Mouse (Mus musculus): ENCODE measurements at regions not wholly inside any gene's neighbourhood (a gene's known extent, or its start where the extent isn't known, plus 50 kb on each side); places are given as distances from the start of the nearest gene placed in this dataset.
"Not testable (repeated sequence)": the region's sequence is repeated elsewhere in the genome, so short reads cannot be mapped to it uniquely, and the experiment has no call there.

DNA sequence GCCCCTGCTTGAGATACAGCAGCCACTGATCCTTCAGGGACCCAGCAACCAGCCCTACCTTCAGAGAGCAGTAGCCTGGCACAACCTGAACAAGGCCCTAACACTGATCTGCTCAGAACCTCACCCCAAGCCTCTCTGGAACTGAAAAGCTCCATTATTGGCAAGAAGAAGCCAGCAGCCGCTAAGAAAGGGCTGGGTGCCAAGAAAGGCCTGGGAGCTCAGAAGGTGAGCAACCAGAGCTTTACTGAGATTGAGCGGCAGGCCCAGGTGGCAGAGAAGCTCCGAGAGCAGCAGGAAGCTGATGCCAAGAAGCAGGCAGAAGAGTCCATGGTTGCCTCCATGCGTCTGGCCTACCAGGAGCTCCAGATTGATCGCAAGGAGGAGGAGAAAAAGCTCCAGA lies 74.4 kb upstream of the Oxtr start:
- not testable (repeated sequence) for H3K4me2 ChIP-seq; H3K27me3 ChIP-seq (replicated peaks); H3K4me3 ChIP-seq (replicated peaks); H3K9me3 ChIP-seq; H3K36me3 ChIP-seq; H3K9ac ChIP-seq; H3K27ac ChIP-seq; H3K4me1 ChIP-seq; ATAC-seq (ENCODE audit: insufficient read depth, low FRiP score, low read depth)
- 73% methylated on average over 5 of the region's 5 CpGs for WGBS

DNA sequence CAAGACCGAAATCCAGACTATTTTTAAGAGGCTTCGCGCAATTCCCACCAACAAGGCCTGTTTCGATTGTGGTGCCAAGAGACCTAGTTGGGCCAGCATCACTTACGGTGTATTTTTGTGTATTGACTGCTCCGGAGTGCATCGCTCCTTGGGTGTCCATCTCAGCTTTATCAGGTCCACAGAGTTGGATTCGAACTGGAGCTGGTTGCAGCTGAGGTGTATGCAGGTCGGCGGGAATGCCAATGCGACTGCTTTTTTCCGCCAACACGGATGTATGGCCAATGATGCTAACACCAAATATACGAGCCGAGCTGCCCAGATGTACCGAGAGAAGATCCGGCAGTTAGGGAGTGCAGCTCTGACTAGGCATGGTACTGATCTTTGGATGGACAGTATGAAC lies 73.9 kb upstream of the Oxtr start:
- not testable (repeated sequence) for H3K4me1 ChIP-seq, H3K9ac ChIP-seq
- WGBS, result 95% methylated on average over 17 of the region's 17 CpGs

DNA sequence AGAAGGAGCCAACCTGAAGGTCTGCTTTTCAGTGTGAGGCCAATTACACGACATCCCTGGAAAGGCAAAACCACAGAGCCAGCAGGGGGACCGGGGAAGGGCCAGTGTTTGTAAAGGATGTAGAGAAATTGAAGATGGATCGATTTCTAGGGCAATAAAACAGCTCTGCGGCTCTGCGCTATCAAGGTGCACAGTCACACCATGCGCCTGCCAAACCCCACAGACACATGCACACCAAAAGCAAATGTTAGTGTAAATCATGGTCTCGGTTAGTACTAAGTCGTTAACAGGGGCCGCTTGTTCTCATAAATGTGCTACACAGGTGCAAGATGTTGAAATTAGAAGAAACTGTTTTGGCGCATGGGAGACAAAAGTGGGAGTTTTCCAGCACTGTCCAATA lies 72.3 kb upstream of the Oxtr start:
- WGBS, result 65% methylated on average over 10 of the region's 10 CpGs
- Histone ChIP-seq H3K4me3 (replicated peaks) (no peak overlapping the region), H3K27ac (no peak overlapping the region), H3K36me3 (no peaks in the 10 kb centered on the region), H3K9me3 (no peaks in the 10 kb centered on the region), H3K4me1 (no peaks in the 10 kb centered on the region), H3K27me3 (replicated peaks) (no peaks in the 10 kb centered on the region), H3K9ac (no peak overlapping the region), H3K4me2 (no peak overlapping the region)
- ATAC-seq (ENCODE audit: insufficient read depth, low FRiP score, low read depth), result no peak

More for the DNA sequence above, 73.9 kb upstream of the Oxtr start:
- H3K4me3 ChIP-seq (replicated peaks); H3K27ac ChIP-seq; H3K9me3 ChIP-seq; ATAC-seq (ENCODE audit: insufficient read depth, low FRiP score, low read depth); H3K36me3 ChIP-seq; H3K4me2 ChIP-seq; H3K27me3 ChIP-seq (replicated peaks): not testable (repeated sequence)

DNA sequence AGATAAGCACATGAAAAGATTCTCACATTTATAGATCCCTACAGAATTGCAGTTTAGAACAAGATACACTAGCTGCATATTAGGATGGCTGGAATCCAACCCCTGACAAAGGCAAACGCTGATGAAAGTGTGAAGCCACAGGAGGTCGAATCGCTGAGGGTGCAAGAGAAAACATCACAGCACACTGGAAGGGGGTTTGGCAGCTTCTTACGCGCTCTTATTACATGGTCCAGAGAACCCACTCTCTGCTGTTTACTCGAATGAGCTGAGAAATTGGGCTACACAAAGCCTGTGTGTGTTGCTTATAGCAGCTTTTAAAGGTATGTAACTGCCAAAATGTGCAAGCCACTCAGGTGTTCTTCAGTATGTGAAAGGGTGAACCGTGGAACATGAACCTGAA lies 71.8 kb upstream of the Oxtr start:
- H3K4me1 ChIP-seq, result no peaks in the 10 kb centered on the region
- no peak overlapping the region for H3K4me3 ChIP-seq (replicated peaks)
- ATAC-seq (ENCODE audit: insufficient read depth, low FRiP score, low read depth), result no peak
- WGBS, result 58% methylated on average over 7 of the region's 7 CpGs
- H3K9ac ChIP-seq, result no peak overlapping the region
- no peak overlapping the region for H3K27ac ChIP-seq
- H3K27me3 ChIP-seq (replicated peaks), result no peaks in the 10 kb centered on the region
- no peak overlapping the region for H3K4me2 ChIP-seq
- no peaks in the 10 kb centered on the region for H3K36me3 ChIP-seq
- H3K9me3 ChIP-seq, result no peaks in the 10 kb centered on the region

DNA sequence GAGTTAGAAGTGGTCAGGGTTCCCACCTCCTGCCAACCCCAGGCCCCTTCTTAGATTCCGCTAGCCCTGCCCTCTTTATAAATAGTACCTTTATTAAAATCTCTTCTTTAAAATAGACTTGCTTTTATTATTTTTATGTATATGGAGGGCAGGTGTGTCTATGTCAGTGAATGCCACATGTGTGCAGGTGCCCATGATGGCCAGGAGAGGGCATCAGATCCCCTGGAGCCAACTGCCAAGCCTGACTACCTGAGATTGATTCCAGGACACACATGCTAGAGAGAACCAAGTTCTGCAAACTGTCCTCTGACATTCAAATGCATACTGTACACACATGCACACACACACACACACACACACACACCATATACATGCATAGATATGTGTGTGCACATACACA lies 69.8 kb upstream of the Oxtr start:
- no peaks in the 10 kb centered on the region for H3K27me3 ChIP-seq (replicated peaks)
- H3K4me3 ChIP-seq (replicated peaks), result no peak overlapping the region
- H3K36me3 ChIP-seq, result no peaks in the 10 kb centered on the region
- ATAC-seq (ENCODE audit: insufficient read depth, low FRiP score, low read depth), result no peak
- no peaks in the 10 kb centered on the region for H3K9me3 ChIP-seq
- H3K27ac ChIP-seq, result no peak overlapping the region
- H3K4me1 ChIP-seq, result no peaks in the 10 kb centered on the region
- no peak overlapping the region for H3K9ac ChIP-seq
- WGBS, result 93% methylated on average over 1 of the region's 1 CpGs
- no peak overlapping the region for H3K4me2 ChIP-seq

DNA sequence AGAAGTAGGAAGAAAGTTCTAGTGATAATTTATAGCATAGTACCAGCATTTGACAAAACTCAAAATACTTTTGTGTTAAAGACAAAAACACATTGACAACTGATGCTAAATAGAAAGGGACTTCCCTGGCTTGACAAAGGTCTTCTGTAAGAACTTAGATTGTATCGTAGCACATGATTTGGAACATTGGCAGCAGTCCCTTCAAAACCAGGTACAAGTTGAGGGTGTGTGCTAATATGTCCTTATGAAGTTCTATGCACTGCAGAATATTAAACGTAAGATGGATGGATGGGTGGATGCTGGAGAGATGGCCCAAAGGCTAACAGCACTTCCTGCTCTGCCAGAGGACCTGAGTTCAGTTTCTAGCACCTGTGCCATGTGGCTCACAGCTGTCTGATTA lies 67.8 kb upstream of the Oxtr start:
- WGBS, result 81% methylated on average over 2 of the region's 2 CpGs
- H3K36me3 ChIP-seq, result no peaks in the 10 kb centered on the region
- H3K9ac ChIP-seq, result no peak overlapping the region
- H3K4me2 ChIP-seq, result no peak overlapping the region
- no peaks in the 10 kb centered on the region for H3K4me1 ChIP-seq
- no peak overlapping the region for H3K4me3 ChIP-seq (replicated peaks)
- H3K27ac ChIP-seq, result no peak overlapping the region
- no peaks in the 10 kb centered on the region for H3K9me3 ChIP-seq
- H3K27me3 ChIP-seq (replicated peaks), result no peaks in the 10 kb centered on the region
- no peak for ATAC-seq (ENCODE audit: insufficient read depth, low FRiP score, low read depth)

DNA sequence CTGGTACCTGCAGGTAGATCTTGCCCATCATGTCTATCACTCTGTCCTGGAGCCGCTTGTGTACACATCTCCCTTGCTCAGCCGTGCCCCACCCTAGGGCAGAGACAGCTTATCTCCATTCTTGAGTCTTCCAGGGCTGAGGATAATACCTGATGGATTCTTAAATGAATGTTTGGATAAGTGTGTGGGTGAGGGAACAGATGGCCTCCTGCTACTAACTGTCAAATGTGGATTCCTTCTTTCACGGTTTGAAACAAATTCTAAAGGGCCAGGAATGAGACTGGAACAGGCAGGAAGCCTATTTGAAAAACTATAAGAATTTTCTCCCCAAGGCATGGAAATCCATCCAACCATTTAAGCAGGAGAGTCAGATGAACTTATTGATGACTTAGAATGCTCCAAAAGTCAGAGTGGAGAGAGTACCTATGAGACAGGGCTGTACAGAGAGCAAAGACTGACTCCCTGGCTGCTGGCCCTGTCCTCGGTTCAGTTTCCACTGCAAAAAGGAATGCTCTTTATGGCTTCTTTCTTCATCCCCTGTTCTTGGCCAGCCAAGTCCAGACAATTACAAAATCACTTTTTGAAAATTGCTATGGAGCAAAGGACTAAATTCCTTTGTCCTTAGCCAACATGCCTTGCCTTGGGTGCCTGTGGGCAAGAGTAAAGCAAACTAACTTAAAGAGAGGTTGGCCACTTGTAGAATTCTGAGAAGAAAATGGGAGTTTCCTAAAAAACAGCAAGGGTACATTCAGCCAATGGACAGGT lies 66.8 kb upstream of the Oxtr start:
- Histone ChIP-seq H3K4me1 (no peaks in the 10 kb centered on the region), H3K4me3 (replicated peaks) (no peak overlapping the region), H3K9ac (no peak overlapping the region), H3K27me3 (replicated peaks) (no peaks in the 10 kb centered on the region), H3K27ac (no peak overlapping the region), H3K9me3 (no peaks in the 10 kb centered on the region), H3K4me2 (no peak overlapping the region), H3K36me3 (no peaks in the 10 kb centered on the region)
- ATAC-seq (ENCODE audit: insufficient read depth, low FRiP score, low read depth), result no peak
- WGBS, result 59% methylated on average over 4 of the region's 4 CpGs

DNA sequence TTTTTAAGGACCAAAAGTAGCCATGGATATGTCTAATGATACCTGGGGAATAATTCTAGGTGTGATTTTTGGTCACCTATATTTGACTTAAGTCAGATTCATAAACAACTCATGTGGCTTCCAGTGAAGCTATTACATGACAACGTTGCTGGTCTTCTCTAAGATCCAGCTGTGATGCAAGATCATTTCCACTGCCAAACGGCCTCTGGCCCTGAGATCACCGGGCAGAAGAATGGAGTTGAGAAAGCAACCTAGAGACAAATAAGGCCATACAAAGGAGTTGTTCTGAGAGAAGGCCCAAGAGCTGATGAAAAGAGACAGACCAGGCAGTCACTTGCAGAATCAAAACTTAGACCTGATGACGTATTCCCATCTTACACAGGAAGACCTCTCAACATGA lies 64.3 kb upstream of the Oxtr start:
- H3K27me3 ChIP-seq (replicated peaks), result no peaks in the 10 kb centered on the region
- 85% methylated on average over 4 of the region's 4 CpGs for WGBS

DNA sequence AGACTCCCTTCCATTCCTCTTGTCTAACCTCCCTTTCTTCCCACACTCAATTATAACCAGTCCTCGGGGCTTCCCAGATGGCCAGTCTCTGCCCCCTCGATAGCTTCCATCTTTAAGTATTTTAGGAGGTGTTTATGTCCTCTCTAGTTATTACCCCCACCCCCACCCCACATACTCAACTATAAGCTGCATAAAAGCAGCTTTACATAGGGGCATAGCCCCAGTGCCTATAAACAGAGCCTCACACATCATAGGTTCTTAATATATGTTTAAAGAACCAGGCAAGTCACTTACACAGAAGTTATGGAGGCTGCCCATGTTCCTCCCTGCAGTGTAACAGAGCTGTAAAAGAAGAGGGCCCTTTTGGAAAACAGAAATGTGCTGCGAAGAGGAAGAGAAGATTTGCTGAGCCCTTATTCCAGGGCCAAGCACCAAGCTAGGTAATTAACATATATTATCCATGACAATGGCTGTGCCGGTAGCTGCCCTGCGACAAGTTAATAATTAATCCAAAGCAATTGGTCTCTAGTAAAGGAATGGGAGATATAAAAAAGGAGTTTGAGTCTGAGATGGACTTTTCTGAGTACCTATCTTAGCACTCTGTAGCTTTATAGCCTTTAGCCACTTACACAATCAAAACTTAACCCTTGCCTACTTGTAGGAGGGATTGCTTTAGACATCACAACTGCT lies 63.6 kb upstream of the Oxtr start:
- Histone ChIP-seq H3K27ac (no peak overlapping the region), H3K36me3 (no peaks in the 10 kb centered on the region), H3K9ac (no peak overlapping the region), H3K27me3 (replicated peaks) (no peaks in the 10 kb centered on the region), H3K9me3 (no peaks in the 10 kb centered on the region), H3K4me1 (no peaks in the 10 kb centered on the region), H3K4me2 (no peak overlapping the region), H3K4me3 (replicated peaks) (no peak overlapping the region)
- ATAC-seq (ENCODE audit: insufficient read depth, low FRiP score, low read depth), result peak; percentile 58; the same call in 1 of the 2 replicates
- WGBS, result 50% methylated on average over 5 of the region's 5 CpGs

More for the DNA sequence above, 64.3 kb upstream of the Oxtr start:
- no peak overlapping the region for H3K4me3 ChIP-seq (replicated peaks)
- ATAC-seq (ENCODE audit: insufficient read depth, low FRiP score, low read depth), result no peak
- no peaks in the 10 kb centered on the region for H3K9me3 ChIP-seq
- no peak overlapping the region for H3K27ac ChIP-seq
- H3K36me3 ChIP-seq, result no peaks in the 10 kb centered on the region
- no peak overlapping the region for H3K4me2 ChIP-seq
- no peak overlapping the region for H3K9ac ChIP-seq
- no peaks in the 10 kb centered on the region for H3K4me1 ChIP-seq

DNA sequence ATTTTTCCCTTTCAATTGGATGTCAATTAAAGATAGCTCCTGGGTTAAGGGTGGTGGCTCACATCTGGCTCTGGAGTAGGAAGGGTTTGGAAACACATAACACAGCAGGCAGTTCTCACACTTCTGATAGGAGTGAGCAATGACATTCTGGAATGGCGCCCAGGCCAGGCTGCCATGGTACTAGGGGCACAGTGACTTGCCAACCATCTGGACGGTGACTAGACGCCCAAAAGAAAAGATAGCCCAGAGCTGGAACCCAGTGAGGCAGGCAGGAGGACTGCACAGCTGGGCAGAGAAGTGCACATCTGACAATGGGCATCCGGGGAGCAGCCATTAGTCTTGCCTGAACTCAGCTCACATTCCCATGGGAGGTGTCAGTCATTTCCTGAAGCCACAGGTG lies 62.8 kb upstream of the Oxtr start:
- H3K36me3 ChIP-seq, result no peaks in the 10 kb centered on the region
- H3K4me1 ChIP-seq, result no peaks in the 10 kb centered on the region
- H3K27me3 ChIP-seq (replicated peaks), result no peaks in the 10 kb centered on the region
- no peak overlapping the region for H3K4me3 ChIP-seq (replicated peaks)
- whole genome bisulfite sequencing, result 80% methylated on average over 4 of the region's 4 CpGs
- no peak for ATAC-seq (ENCODE audit: insufficient read depth, low FRiP score, low read depth)
- no peak overlapping the region for H3K27ac ChIP-seq
- H3K9ac ChIP-seq, result no peak overlapping the region
- no peak overlapping the region for H3K4me2 ChIP-seq
- H3K9me3 ChIP-seq, result no peaks in the 10 kb centered on the region

DNA sequence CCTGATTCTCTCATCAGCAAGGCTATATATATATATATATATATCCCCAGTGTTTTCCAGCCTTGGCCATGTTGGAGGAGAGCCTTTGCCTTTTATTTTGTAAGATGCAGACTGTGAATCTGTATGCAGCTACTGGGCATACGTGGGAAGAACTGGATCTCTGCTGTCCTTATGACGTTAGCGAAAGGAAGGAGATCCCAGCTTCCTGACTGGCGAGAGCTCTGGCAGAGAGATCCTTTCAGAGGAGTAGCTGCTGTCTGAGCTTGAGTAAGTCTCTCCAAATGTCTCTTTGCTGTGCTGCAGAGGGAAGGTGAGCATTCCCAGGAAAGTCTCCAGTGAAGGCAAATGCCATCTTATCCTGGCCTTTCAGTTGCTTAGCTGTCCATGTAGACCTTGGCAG lies 61.6 kb upstream of the Oxtr start:
- H3K4me1 ChIP-seq, result no peaks in the 10 kb centered on the region
- H3K4me2 ChIP-seq, result no peak overlapping the region
- no peaks in the 10 kb centered on the region for H3K9me3 ChIP-seq
- ATAC-seq (ENCODE audit: insufficient read depth, low FRiP score, low read depth), result no peak
- no peak overlapping the region for H3K9ac ChIP-seq
- no peaks in the 10 kb centered on the region for H3K36me3 ChIP-seq
- no peaks in the 10 kb centered on the region for H3K27me3 ChIP-seq (replicated peaks)
- WGBS, result 70% methylated on average over 4 of the region's 4 CpGs
- H3K4me3 ChIP-seq (replicated peaks), result no peak overlapping the region
- no peak overlapping the region for H3K27ac ChIP-seq

DNA sequence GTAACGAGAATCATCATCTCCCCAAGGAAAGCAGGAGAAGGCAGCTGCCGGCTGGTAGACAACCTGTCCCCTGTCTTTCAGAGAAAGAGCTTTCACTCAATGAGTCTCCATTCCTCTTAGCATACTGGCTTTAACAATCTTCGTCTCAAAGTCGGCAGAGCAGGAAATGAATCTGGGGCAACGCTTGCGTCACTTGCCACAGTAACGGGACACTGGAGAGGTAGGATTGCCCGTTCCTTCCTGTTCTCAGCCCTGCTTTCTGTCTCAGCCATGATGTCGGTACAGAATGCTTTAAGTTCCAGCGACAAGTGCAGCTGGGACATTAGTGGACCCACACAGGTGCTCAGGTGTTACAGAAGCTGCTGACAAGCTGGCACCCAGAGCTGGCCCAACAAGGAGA lies 57.5 kb upstream of the Oxtr start:
- no peaks in the 10 kb centered on the region for H3K4me1 ChIP-seq
- no peaks in the 10 kb centered on the region for H3K27me3 ChIP-seq (replicated peaks)
- no peak overlapping the region for H3K9ac ChIP-seq
- 82% methylated on average over 10 of the region's 10 CpGs for WGBS
- H3K36me3 ChIP-seq, result no peaks in the 10 kb centered on the region
- H3K4me2 ChIP-seq, result no peak overlapping the region
- H3K27ac ChIP-seq, result no peak overlapping the region
- no peak overlapping the region for H3K4me3 ChIP-seq (replicated peaks)
- H3K9me3 ChIP-seq, result no peaks in the 10 kb centered on the region
- no peak for ATAC-seq (ENCODE audit: insufficient read depth, low FRiP score, low read depth)

All from stomach, embryonic 15.5 days (tissue).